Mouse (Mus musculus) liver, adult (tissue): ENCODE results near the gene Batf2.
A peak's percentile ranks its signal among the peaks of the same experiment; 100 is the strongest.

Experiments
- GATA4 ChIP-seq: IDR thresholded peaks from 2 replicates; pipeline ENCODE4 v1.6.1; 2014; ENCODE audit warnings: mild to moderate bottlenecking, low read length; ENCODE audit not compliant: insufficient replicate concordance

Batf2 gene

DNA sequence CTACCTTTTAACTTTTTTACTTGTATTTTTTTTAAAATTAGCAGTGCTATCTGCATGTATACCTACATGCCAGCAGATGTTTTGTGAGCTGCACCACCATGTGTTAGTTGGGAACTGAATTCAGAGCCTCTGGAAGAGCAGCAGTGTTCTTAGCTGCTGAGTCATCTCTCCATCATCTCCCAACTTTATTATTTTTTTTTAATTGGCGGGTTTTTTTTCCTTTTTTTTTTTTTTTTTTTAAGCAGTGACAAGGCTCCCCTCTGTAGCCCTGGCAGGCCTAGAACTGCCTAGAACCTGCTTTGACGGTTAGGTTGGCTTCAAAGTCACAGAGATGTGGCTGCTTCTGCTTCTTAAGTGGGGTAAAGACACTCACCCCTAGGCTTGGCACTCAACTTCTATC lies 15.9 kb upstream of the Batf2 start:
- no peak for TF ChIP-seq GATA4

DNA sequence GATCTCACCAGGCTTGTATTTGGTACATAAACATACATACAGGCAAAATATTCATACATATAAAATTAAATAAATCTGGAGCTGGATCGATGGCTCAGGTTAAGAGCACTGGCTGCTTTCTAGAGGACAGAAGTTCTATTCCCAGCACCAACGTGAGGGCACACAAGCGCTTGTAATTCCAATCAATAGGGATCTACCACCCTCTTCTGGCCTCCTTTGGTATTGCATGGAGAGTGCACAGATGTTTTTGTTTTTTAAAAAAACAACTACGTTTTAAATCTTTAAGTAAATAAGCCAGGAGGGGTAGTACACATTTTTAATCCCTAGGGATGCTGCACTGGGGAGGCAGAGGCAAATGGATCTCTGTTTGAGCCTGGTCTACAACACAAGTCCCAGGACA lies 14.5 kb upstream of the Batf2 start:
- TF ChIP-seq GATA4: no peak

DNA sequence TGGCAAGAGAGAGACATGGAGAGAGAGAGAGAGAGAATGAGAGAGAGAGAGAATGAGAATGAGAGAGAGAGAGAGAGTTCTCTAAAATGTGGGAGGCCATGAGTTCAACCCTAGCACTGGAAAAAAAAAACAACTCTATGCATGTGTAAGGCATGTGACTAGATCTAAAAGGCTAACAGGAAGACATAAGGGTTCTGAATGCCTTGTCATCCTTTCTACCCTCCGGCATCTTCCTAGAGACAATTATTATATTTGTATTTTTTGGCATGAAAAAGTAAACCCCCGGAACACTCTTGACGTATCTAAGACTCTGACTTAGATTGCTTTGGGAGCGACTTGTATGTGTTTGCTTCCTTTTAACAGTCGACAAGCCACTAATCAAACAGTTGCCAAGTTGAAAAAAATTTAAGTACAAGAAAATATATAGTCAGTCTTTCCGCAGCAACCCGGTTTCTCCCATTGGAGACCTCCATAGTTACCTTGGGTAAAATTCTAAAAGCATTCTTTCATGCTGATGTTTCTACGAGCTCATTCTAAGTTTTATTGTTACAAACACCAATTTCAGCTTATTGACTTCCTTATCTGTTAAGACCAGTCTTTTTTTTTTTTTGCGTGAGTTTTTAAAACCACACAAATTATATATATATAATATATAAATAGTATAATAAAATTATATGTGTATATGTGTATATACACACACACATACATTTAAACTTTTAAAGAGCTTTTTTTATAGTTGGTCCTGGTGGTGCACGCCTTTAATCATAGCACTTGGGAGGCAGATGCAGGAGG lies 13.8 kb upstream of the Batf2 start:
- TF ChIP-seq GATA4: no peak

DNA sequence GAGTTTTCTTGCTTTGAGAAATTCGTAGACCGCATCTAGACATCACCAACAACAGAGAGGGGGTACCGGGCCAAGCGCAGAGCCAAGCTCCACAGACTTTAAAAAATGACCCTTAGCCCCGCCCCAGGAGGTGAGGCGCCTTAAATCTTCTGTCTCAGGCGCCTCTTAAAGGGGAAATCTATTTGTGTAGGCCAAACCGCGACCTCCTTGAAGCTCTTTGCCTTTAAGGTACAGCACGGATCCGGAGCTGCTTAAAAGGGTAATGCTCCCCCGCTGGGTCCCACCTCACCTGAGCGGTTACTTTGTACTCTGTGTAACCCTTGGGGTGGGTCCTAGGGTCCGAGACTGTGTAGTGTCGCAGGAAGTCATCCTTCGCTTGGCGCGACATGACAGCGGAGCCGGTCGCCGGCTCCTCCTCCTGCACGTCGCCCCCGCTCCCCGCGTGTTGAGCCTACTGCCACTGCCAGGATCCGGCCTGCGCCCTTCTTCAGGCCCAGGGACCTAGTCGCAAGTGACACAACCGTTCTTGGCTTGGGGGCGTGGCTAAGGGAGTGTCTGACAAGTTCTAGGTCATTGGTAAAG lies 12.9 kb upstream of the Batf2 start, which contains the start of gene Snx15:
Gene Snx15, minus strand, starts transcription at position 545 of the 582 bp plus-strand sequence.
- peak; percentile 21; the same call in 1 of the 2 replicates for TF ChIP-seq GATA4

DNA sequence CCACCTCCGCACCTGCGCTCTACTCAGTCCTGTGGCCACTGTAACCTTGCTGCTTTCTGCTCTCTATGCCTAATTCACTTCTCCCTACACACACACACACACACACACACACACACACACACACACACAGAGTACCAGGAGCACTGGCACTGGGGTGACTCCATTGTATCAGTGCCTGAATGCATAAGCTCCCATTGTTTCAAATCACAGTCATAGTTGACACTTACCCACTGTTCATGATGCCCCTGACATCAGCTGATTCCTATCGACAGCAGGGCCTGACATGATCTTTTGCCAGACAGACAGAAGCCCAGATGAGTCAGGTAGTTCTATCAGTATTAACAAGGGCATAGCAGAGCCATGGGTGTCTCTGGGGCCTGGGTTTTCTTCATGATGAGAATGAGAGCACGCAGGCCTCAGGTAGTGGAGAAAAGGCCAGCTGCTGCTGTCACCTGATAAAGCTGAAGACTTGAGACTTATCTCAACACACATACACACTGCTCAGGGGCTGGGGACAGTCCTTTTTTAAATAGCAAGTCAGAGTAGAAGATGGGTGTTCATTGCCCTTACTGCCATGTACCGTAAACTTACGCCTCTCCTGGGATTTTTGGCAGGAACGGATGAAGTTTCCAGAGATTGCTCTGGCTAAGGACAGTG lies 8.5 kb upstream of the Batf2 start:
- TF ChIP-seq GATA4: no peak

DNA sequence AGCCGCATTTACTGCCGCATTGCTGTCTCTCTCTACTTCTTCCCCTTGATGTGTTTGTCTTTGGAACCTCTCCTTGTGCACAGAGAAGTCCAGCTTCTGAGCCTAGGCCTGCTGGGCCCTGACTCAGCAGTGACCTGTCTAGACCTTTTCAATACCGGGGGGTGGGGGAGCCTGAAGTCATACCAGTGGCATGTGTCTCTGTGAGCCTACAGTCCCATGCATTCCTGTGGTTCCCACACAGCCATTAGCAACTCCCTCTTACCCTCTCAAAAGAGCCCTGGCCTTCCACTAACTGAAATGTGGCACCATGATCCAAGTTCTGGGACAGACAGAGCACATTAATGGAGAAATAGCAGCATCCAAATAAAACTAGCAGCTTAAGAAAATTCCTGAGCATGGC lies 4.4 kb upstream of the Batf2 start:
- TF ChIP-seq GATA4: no peak

DNA sequence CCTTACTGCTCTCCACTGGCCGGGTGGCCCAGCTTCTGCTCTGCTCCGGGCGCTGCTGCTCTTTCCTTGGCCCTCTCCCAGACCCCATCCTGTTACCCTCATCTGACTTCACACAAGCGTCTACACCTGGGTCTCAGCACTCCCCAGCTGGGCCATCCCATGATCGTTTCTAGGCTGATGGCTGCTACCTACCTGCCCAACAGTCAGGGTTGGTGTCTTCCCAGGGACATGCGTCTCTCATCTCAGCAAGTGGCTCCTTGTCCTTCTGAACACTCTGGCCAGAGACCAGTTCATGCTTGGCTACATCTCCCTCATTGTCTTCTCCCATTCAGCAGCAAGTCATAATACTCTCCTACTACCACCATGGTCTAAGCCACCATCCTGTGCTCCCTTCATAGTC lies 1.1 kb upstream of the Batf2 start:
- TF ChIP-seq GATA4: no peak

DNA sequence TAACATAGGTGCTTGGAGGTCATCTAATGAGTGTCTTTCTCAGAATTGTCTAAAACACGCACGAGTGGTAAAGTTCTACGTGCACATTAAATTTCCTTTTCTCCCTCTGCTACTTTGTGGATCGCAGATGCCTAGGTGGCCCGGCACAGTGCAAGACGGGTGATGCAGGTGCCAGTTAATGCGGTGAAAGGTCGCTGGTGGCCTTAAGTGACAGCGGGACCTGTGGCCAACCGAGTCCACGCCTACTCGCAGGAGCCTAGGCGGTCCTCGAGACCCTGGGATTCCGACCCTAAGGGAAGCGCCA lies 457 bp upstream of the Batf2 start:
- no peak for TF ChIP-seq GATA4

DNA sequence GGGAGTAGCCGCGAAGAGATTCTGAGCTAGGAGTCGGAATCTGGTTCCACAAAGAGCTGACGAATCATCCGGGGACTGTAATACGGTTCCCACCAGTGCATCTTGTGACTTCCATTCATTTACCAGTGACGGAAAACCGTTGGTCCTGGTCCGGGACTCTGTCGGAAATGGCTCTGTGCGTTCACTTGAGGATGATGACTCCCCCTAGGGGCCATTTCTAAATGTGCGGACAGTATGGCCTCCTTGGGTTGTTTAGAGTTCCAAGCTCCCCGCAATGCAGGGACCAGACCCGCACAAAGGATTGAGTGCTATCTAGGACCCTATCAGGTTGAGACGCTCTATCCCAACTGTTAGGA lies 589 bp downstream of the Batf2 start, which contains the start of gene Arl2:
Gene Arl2, minus strand, starts transcription at position 155 of the 356 bp plus-strand sequence.
- no peak for TF ChIP-seq GATA4

DNA sequence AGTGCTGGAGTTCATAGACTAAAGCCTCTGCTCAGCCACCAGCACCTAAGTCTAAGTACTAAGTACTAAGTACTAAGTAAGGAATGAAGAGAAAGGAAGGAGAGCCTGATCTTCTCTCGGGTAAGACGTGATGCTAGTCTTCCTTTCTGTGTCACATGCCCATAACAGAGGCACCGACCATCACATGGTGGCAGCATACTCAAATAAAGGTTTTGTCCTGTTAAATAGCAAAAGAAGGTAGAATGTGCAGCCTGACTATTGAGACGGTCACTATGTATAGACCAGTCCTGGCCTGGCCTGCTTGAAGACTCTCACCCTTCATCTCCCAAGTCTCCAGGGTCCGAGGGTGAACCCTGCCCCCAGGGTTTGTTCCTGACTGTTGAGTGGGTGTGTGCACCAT lies 4.1 kb downstream of the Batf2 start:
- TF ChIP-seq GATA4: no peak

DNA sequence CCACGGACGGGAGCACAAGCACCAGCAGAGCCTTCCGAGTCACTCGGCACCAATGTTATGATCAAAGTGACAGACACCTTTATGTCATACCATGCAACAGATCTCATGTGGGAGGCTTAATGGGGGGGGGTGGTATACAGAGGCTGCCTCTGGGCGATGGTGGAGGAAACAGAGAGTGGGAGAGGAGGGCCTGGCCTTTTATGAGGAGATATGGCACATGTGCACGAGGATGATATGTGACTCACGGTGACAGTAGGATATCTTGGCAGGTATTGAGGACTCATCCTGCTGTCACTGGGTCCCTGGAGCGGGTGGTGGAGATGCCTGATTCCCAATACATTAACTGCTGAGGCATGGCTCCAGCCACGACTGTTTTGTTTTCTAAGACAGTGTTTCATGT lies 14.4 kb downstream of the Batf2 start:
- TF ChIP-seq GATA4: no peak

DNA sequence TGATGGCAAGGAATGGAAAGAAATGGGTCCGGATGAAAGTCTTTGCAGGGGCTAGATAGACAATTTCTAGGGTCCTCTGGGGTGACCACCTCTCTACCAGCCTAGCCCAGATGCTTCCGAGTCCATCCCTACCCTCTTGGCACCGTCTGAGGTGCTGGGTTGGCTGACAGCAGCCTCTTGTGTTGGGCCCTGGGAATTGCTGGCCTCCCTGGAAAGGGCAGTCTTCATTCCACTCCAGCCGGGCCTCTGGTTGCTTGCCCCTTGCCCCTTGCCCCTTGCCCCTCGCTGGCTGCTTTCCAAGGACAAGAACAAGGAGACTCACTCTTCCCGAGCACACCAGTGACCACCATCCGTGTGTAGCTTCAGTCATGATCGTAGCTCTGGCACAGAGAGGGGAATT lies 15.6 kb downstream of the Batf2 start:
- no peak for TF ChIP-seq GATA4

DNA sequence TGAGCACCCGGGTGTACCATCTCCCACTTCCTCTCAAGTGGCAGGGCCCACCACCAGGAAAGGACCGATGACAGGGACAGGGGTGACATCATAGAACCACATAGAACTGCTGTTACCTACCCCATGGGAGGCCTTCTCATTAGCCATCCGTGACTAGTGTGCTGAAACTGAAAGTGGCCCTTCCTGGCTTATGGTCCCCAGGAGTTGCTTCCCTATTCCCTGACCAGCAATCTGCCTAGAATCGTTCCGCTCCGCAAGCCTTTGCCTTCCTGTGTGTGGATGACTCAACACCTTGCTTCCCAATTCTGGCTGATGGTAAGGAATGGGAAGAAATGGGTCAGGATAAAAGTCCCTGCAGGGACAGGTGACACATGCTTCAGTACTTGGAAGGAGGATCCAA lies 16.4 kb downstream of the Batf2 start:
- no peak for TF ChIP-seq GATA4

DNA sequence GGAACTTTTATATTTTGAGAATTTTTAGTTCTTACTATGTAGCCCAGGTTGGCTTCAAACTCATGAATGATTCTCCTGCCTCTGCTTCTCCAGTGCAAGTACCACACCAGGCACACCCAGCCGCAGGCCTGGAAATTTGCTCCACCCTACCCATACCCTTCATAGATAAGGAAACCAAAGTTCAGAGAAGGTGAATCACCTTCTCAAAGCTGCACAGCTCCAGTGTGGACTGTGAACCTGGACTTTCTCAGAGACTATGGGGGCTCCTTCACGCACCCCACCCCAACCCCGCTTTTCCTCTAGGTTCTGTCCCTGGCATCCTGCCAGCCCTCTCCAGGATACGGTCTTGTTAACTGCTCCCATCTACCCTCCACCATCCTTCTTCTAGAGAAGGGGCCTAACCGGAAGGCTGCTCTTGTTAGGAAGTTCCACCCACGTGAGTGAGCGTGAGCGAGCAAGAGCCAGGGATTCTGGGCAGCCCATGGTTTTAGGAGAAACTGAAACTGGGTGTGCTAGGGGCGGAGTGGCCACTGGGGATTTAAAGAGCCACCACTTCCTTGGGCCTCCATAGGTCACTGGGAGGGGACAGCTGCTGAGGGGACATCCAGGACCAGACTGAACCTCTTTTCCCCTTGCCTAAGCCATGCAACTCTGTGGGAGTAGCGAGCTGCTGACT lies 23.2 kb downstream of the Batf2 start:
- TF ChIP-seq GATA4: no peak

DNA sequence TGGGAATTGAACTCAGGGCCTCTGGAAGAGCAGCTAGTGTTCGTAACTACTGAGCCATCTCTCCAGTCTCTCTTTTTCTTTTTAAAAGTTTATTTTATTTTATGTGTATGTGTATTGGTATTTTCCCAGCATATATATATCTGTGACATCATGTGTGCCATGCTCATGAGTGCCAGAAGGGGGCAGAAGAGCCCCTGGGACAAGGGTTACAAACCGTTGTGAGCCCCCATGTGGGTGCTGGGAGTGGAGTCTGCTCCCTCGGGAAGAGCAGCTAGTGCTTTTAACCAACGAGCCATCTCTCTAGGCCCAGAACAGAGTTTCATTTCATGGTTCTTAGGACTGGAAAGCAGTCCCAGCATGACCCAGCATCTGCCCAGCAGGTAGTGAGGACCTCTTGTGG lies 26.0 kb downstream of the Batf2 start:
- TF ChIP-seq GATA4: no peak

DNA sequence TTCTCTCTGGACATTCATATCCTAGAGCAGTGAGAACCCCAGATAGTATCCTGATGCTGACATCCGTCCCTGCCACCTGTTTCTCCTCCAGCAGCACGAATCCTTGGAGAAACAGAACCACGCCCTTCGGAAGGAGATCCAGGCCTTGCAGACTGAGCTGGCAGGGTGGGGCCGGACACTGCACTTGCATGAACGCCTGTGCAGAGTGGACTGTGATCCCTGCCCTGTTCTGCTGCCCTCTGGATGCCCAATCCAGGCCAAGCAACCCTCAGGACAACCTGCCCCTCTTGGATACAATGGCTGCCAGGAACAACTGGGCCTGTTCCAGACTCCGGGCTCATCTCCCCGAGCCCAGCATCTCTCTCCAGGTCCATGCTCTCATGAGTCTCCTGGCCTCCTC lies 30.4 kb downstream of the Batf2 start:
- no peak for TF ChIP-seq GATA4
